Mouse (Mus musculus) megakaryocyte, embryonic 14.5 days (primary cell): ENCODE results near the gene Stx8.

ENCODE experiments used
- FLI1 ChIP-seq: IDR thresholded peaks from 2 replicates; pipeline ENCODE4 v1.6.1; 2012; ENCODE audit warnings: low read length, inconsistent platforms, mixed read lengths
- GATA1 ChIP-seq: IDR thresholded peaks from 3 replicates; pipeline ENCODE4 v1.6.1; 2012; ENCODE audit warnings: mixed read lengths, low read length, inconsistent platforms, borderline replicate concordance

- TF ChIP-seq FLI1 = no peak
- no peak for TF ChIP-seq GATA1
Measured at GRCm38 (mm10) chr11:68197471-68197870, 231.5 kb downstream of the Stx8 start.
